In genomic region chr6:101837563-101837962, GRCm38 (mm10) we compare ENCODE assay signal across 13 mouse cellular contexts.
DNase-seq lines count a peak whose midpoint lies in the region; ATAC-seq and TF ChIP-seq lines count a peak whose summit lies in the region.
"Had no signal": no experiment of that assay in that cellular context is flagged by ENCODE, and none has a peak within 500 bp of the region (broad histone marks: within the 10 kb centered on the region; RNA-seq: fewer than 3 reads in every experiment).

No protein-coding gene starts in this region.

- ATAC-seq in forebrain, postnatal 0 days, result no peak
- ATAC-seq in forebrain, embryonic 11.5 days (replicated peaks; ENCODE audit: low FRiP score), result no peak
- no peak for ATAC-seq in activated CD4-positive, CD25-positive, alpha-beta regulatory T cell, adult 4 months
- ATAC-seq: Patski had no signal

- H3K9ac ChIP-seq in forebrain, postnatal 0 days, result no peak overlapping the region
- H3K9ac ChIP-seq in forebrain, embryonic 11.5 days (ENCODE audit: low read length), result no peak overlapping the region
- H3K9ac ChIP-seq: embryonic facial prominence, embryonic 13.5 days; heart, embryonic 12.5 days had no signal

- 66% methylated on average over 6 of the region's 6 CpGs for WGBS in forebrain, postnatal 0 days
- 96% methylated on average over 6 of the region's 6 CpGs for WGBS in forebrain, embryonic 11.5 days

- H3K27ac ChIP-seq in forebrain, postnatal 0 days (ENCODE audit: low read depth, low read length), result no peak overlapping the region
- H3K27ac ChIP-seq in forebrain, embryonic 11.5 days (ENCODE audit: low read depth, low read length), result no peak overlapping the region
- H3K27ac ChIP-seq: embryonic facial prominence, embryonic 13.5 days had no signal

- no peaks in the 10 kb centered on the region for H3K36me3 ChIP-seq in forebrain, postnatal 0 days (ENCODE audit: insufficient read depth)
- no peaks in the 10 kb centered on the region for H3K36me3 ChIP-seq in forebrain, embryonic 11.5 days (ENCODE audit: control insufficient read depth, insufficient read depth, low read length)
- H3K36me3 ChIP-seq: embryonic facial prominence, embryonic 13.5 days; heart, embryonic 12.5 days had no signal

- H3K9me3 ChIP-seq in forebrain, postnatal 0 days (ENCODE audit: low read length), result no peaks in the 10 kb centered on the region
- no peaks in the 10 kb centered on the region for H3K9me3 ChIP-seq in forebrain, embryonic 11.5 days (ENCODE audit: control insufficient read depth, low read length)
- H3K9me3 ChIP-seq: embryonic facial prominence, embryonic 13.5 days; heart, embryonic 12.5 days had no signal

- H3K4me1 ChIP-seq in forebrain, postnatal 0 days (ENCODE audit: insufficient read depth), result no peaks in the 10 kb centered on the region
- H3K4me1 ChIP-seq in forebrain, embryonic 11.5 days (replicated peaks; ENCODE audit: control insufficient read depth, insufficient read depth, low read length), result no peaks in the 10 kb centered on the region

- no peaks in the 10 kb centered on the region for H3K27me3 ChIP-seq in forebrain, postnatal 0 days (ENCODE audit: insufficient read depth, low read length)
- no peaks in the 10 kb centered on the region for H3K27me3 ChIP-seq in forebrain, embryonic 11.5 days (ENCODE audit: control insufficient read depth, insufficient read depth, low read length)
- H3K27me3 ChIP-seq: embryonic facial prominence, embryonic 13.5 days; heart, embryonic 12.5 days; Patski had no signal

- no peak overlapping the region for H3K4me2 ChIP-seq in forebrain, postnatal 0 days (ENCODE audit: low read depth)
- H3K4me2 ChIP-seq in forebrain, embryonic 11.5 days (ENCODE audit: low read depth, low read length, severe bottlenecking), result no peak overlapping the region
- H3K4me2 ChIP-seq: embryonic facial prominence, embryonic 13.5 days; heart, embryonic 12.5 days had no signal

- no peak overlapping the region for H3K4me3 ChIP-seq in forebrain, postnatal 0 days (ENCODE audit: low read depth, low read length)
- no peak overlapping the region for H3K4me3 ChIP-seq in forebrain, embryonic 11.5 days (ENCODE audit: low read depth, low read length)
- H3K4me3 ChIP-seq: embryonic facial prominence, embryonic 13.5 days; heart, embryonic 12.5 days had no signal

- DNase-seq in forebrain, postnatal 0 days, result peak; percentile 37
- DNase-seq in forebrain, embryonic 11.5 days (ENCODE audit: low spot score), result no peak
- DNase-seq in left cerebral cortex, postnatal 14 days (ENCODE audit: low spot score in 2 of 2), result peak; percentile 4 to 17
- no peak for DNase-seq in left cerebral cortex, adult 18-20 months (ENCODE audit: low spot score in 2 of 2)
- DNase-seq in right cerebral cortex, postnatal 10 days (ENCODE audit: low spot score in 2 of 2), result peak; percentile 35 to 44
- no peak for DNase-seq in right cerebral cortex, postnatal 36 days (ENCODE audit: low spot score in 2 of 2)
- peak; percentile 1 for DNase-seq in retina, postnatal 7 days (ENCODE audit: low read depth, low spot score)
- DNase-seq: cerebellum, adult 9-11 months; kidney, postnatal 25 days had no signal

- no peak for TF ChIP-seq CTCF in forebrain, postnatal 0 days (IDR thresholded peaks at IDR 0.05; ENCODE audit: low read depth)

- intact Hi-C loops in left cerebral cortex, postnatal 14 days (cut with DNase I), result no loop called here

Comparison
In these comparisons a context has a peak if more than half of its experiments do, and no peak if none do; other contexts are left out.
1. DNase-seq: peak in forebrain, postnatal 0 days (single experiment), left cerebral cortex, postnatal 14 days (2 of 2), right cerebral cortex, postnatal 10 days (2 of 2) and retina, postnatal 7 days (single experiment); none in forebrain, embryonic 11.5 days (single experiment), left cerebral cortex, adult 18-20 months (0 of 2) and right cerebral cortex, postnatal 36 days (0 of 2).